Mouse (Mus musculus): ENCODE measurements around the gene Ss18l1. TPM values are rescaled to one million over a fixed set of nuclear protein-coding genes. Genes with fewer than 3 reads are reported as not detected.

The Ss18l1 gene
- polyA plus RNA-seq, 1 experiment from 2014 or later, result 2.6 TPM

DNA sequence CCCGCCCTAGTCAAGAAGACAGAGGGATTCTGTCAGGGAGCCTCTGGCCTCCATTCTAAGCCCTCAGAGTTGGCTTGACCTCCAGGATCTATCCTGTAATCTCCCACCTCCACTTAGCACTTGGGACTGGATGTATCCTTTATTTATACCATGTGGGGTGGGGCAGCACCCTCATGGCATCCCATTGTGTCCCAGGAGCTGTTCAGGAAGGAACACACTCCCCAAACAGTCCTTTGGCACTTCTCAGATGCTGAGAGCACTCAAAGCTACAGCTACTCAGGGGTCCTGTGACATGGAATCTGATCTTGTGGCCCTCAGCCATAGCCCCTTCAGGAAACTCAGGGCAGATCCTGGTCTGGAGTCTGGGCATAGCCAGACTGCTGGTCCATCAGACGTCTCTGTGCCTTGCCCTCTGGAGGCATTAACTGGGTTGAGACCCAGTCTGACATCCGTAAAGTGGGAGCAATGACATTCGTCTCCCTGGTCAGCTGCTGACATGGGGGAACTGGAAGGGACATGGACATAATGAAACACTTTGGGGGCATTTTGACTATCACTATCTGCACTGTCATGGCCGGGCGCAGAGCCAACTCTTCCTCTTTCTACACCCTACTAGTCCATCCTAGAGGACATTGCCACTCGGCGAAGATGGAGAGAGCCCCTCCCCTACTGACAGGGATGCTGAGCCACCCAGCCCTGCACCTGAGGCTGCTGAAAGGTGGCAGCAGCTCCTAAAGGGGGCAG is 74.6 kb downstream of the Ss18l1 start:
- ATAC-seq (replicated peaks; ENCODE audit: low FRiP score), result no peak

GRCm38 (mm10) chr2:180117485-180118194 is 75.3 kb downstream of the Ss18l1 start:
- H3K9ac ChIP-seq (ENCODE audit: low read depth, low read length), result no peak overlapping the region
- WGBS, result 16% methylated on average over 13 of the region's 13 CpGs
- no peak overlapping the region for H3K4me3 ChIP-seq (ENCODE audit: low read depth, low read length)
- no peak for DNase-seq (ENCODE audit: low spot score)
- peaks cover 23% of the 10 kb centered on the region for H3K4me1 ChIP-seq (replicated peaks; ENCODE audit: control insufficient read depth, insufficient read depth, low read length)
- no peaks in the 10 kb centered on the region for H3K9me3 ChIP-seq (ENCODE audit: control insufficient read depth, low read length)
- H3K27ac ChIP-seq (ENCODE audit: low read depth, low read length), result no peak overlapping the region
- 0 out of 2 replicates have a peak, but pooled peaks cover 4% of the 10 kb centered on the region for H3K27me3 ChIP-seq (replicated peaks; ENCODE audit: control insufficient read depth, insufficient read depth, low read length)
- H3K36me3 ChIP-seq (ENCODE audit: control insufficient read depth, insufficient read depth, low read length), result no peaks in the 10 kb centered on the region
- ATAC-seq (replicated peaks; ENCODE audit: low FRiP score), result no peak
- peak overlapping the region; percentile 92; the same call in 1 of the 2 replicates for H3K4me2 ChIP-seq

More for the DNA sequence above, 74.6 kb downstream of the Ss18l1 start:
- H3K4me2 ChIP-seq, result no peak overlapping the region
- DNase-seq (ENCODE audit: low spot score), result no peak
- H3K36me3 ChIP-seq (ENCODE audit: control insufficient read depth, insufficient read depth, low read length), result no peaks in the 10 kb centered on the region
- H3K9me3 ChIP-seq (ENCODE audit: control insufficient read depth, low read length), result no peaks in the 10 kb centered on the region
- no peak overlapping the region for H3K9ac ChIP-seq (ENCODE audit: low read depth, low read length)
- H3K4me3 ChIP-seq (ENCODE audit: low read depth, low read length), result no peak overlapping the region
- H3K27me3 ChIP-seq (replicated peaks; ENCODE audit: control insufficient read depth, insufficient read depth, low read length), result 0 out of 2 replicates have a peak, but pooled peaks cover 4% of the 10 kb centered on the region
- 64% methylated on average over 8 of the region's 8 CpGs for WGBS
- no peak overlapping the region for H3K27ac ChIP-seq (ENCODE audit: low read depth, low read length)
- peaks cover 23% of the 10 kb centered on the region for H3K4me1 ChIP-seq (replicated peaks; ENCODE audit: control insufficient read depth, insufficient read depth, low read length)

DNA sequence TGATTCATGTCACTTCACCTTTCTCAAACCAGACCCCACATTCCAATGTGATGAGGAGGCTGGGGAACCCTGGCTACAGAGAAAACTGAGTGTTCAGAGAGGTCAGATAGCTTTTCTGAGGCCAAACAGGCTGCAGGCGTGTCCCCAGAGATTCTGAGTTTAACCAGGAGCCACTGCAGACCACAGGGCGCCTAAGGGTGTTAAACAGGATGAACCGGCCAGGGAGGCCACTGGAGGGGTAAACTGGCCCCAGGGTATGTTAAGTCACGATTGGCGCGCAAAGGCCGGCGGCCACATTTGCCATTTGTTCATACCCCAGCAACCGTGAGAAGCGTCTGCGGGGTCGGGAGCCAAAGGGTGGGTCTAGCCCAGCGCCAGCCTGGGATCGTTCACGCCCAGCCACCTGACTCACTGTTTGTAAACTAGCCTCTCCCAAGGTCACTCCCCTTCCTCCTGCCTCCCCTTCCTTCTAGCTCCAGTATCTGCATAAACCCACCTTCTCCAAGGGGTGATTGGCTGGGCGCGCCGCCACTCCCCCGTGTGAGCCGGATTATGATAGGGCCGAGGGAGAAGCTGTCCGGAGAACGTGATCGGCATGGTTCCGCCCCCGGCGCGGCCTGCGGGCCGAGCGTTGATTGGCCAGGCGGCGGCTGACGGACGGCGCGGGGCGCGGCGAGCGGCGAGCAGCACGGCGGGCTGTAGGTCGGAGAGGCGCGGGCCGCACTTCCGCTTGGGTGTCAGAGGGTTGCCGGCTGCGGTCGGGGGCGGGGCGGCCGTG is 76.5 kb downstream of the Ss18l1 start, which contains the start of gene Osbpl2:
TSS of gene Osbpl2 (plus strand) at position 646 of the 778 bp plus-strand sequence.
- Histone ChIP-seq H3K9me3 (ENCODE audit: control insufficient read depth, low read length) (no peaks in the 10 kb centered on the region), H3K36me3 (ENCODE audit: control insufficient read depth, insufficient read depth, low read length) (no peaks in the 10 kb centered on the region), H3K4me3 (ENCODE audit: low read depth, low read length) (peak within 1 kb of the TSS; percentile 83), H3K27me3 (replicated peaks; ENCODE audit: control insufficient read depth, insufficient read depth, low read length) (0 out of 2 replicates have a peak, but pooled peaks cover 4% of the 10 kb centered on the region), H3K27ac (ENCODE audit: low read depth, low read length) (peak within 1 kb of the TSS; percentile 19; the same call in 1 of the 2 replicates), H3K4me1 (replicated peaks; ENCODE audit: control insufficient read depth, insufficient read depth, low read length) (peaks cover 23% of the 10 kb centered on the region), H3K9ac (ENCODE audit: low read depth, low read length) (peak within 1 kb of the TSS; percentile 80), H3K4me2 (peak within 1 kb of the TSS; percentile 92)
- ATAC-seq (replicated peaks; ENCODE audit: low FRiP score) (peak; percentile 98), DNase-seq (ENCODE audit: low spot score) (peak; percentile 99)
- under 1% methylated on average over 55 of the region's 55 CpGs for WGBS

Other genes starting within 250 kb of the Ss18l1 start
- 4.2 and 4.9 TPM in 2 replicates for gene Taf4, start 65.9 kb upstream of the Ss18l1 start, polyA plus RNA-seq (2014; fragmentation: Nextera tagmentation; extraction: Ambion mirVana)
- gene Lsm14b, start 17.5 kb upstream of the Ss18l1 start, polyA plus RNA-seq (2014; fragmentation: Nextera tagmentation; extraction: Ambion mirVana), result 2.7 and 3.0 TPM in 2 replicates
- gene Psma7, start 76 bp upstream of the Ss18l1 start, polyA plus RNA-seq (2014; fragmentation: Nextera tagmentation; extraction: Ambion mirVana), result 710 and 721 TPM in 2 replicates
- gene Mtg2, start 28.1 kb downstream of the Ss18l1 start, polyA plus RNA-seq (2014; fragmentation: Nextera tagmentation; extraction: Ambion mirVana), result 23.1 and 28.2 TPM in 2 replicates
- not detected in 2 replicates for gene Hrh3, start 62.0 kb downstream of the Ss18l1 start, polyA plus RNA-seq (2014; fragmentation: Nextera tagmentation; extraction: Ambion mirVana)
- 19.2 and 20.4 TPM in 2 replicates for gene Osbpl2, start 76.8 kb downstream of the Ss18l1 start, polyA plus RNA-seq (2014; fragmentation: Nextera tagmentation; extraction: Ambion mirVana)
- 211 and 217 TPM in 2 replicates for gene Adrm1, start 129.0 kb downstream of the Ss18l1 start, polyA plus RNA-seq (2014; fragmentation: Nextera tagmentation; extraction: Ambion mirVana)
- 10.7 and 15.5 TPM in 2 replicates for gene Lama5, start 183.3 kb downstream of the Ss18l1 start, polyA plus RNA-seq (2014; fragmentation: Nextera tagmentation; extraction: Ambion mirVana)
- gene Rps21, start 214.9 kb downstream of the Ss18l1 start, polyA plus RNA-seq (2014; fragmentation: Nextera tagmentation; extraction: Ambion mirVana), result 736 and 852 TPM in 2 replicates
- 9.4 and 9.6 TPM in 2 replicates for gene Cables2, start 231.0 kb downstream of the Ss18l1 start, polyA plus RNA-seq (2014; fragmentation: Nextera tagmentation; extraction: Ambion mirVana)
- 0.10 and 0.16 TPM in 2 replicates for gene Rbbp8nl, start 247.4 kb downstream of the Ss18l1 start, polyA plus RNA-seq (2014; fragmentation: Nextera tagmentation; extraction: Ambion mirVana)

Data from liver, embryonic 11.5 days (tissue).